Comparison of ENCODE assay signal across 9 mouse cellular contexts in the genomic region with DNA sequence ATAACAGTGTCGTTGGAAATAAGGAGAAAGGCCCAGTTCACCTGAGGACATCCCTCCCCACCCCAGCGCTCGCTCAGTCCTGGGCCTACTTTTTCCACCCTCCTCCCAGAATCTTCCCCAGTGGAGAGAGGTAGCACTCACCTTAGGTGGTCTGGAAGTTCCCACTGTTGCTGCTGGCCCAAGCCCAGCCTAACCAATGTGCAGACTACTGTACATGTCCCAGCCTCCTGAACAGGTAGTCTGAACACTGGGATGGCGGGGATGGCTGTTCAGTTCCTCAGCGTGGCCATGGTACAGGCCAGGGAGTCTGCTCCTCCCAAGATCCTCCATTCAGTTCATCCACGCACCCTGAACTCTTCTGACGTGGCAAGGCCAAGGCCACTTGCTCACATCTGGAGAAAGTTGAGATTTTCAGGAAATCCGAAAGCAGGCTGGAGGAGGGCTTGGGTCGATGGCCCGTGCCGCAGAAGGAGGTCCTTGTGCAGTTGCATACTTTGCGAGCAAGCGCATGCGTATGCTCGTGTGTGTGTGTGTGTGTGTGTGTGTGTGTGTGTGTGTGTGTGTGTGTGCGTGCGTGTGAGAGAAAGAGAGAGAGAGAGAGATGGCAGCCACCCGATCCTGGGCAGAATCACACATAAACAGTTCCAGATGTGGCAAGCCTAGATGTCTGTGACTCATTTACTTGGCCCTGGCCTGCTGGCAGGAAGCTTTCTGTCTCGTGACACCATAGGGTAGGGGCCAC. TPM values are rescaled to one million over a fixed set of nuclear protein-coding genes. Genes with fewer than 3 reads are reported as not detected.
DNase-seq lines count a peak whose midpoint lies in the region; ATAC-seq and TF ChIP-seq lines count a peak whose summit lies in the region.
"Had no signal": no experiment of that assay in that cellular context is flagged by ENCODE, and none has a peak within 500 bp of the region (broad histone marks: within the 10 kb centered on the region; RNA-seq: fewer than 3 reads in every experiment).

No protein-coding gene starts in this region.

- peaks cover 76% of the 10 kb centered on the region for H3K36me3 ChIP-seq in hindbrain, embryonic 10.5 days
- peaks cover 41% of the 10 kb centered on the region for H3K36me3 ChIP-seq in hindbrain, embryonic 14.5 days (replicated peaks; ENCODE audit: control insufficient read depth, insufficient read depth)
- H3K36me3 ChIP-seq in lung, postnatal 0 days (ENCODE audit: insufficient read depth, low read length) = peaks cover 5% of the 10 kb centered on the region
- H3K36me3 ChIP-seq in midbrain, embryonic 11.5 days (ENCODE audit: control insufficient read depth, insufficient read depth, low read length) = peaks cover 3% of the 10 kb centered on the region; the same call in 1 of the 2 replicates

- peak overlapping the region; percentile 70 for H3K27ac ChIP-seq in hindbrain, embryonic 10.5 days
- H3K27ac ChIP-seq in hindbrain, embryonic 14.5 days = no peak overlapping the region
- peak overlapping the region; percentile 57 for H3K27ac ChIP-seq in lung, postnatal 0 days (ENCODE audit: low read length)
- no peak overlapping the region for H3K27ac ChIP-seq in midbrain, embryonic 11.5 days (ENCODE audit: low read depth, low read length)

- TF ChIP-seq EP300 in lung, postnatal 0 days (IDR thresholded peaks at IDR 0.05) = no peak

- no peak overlapping the region for H3K9ac ChIP-seq in hindbrain, embryonic 14.5 days
- no peak overlapping the region for H3K9ac ChIP-seq in lung, postnatal 0 days (replicated peaks; ENCODE audit: low read depth)
- H3K9ac ChIP-seq in midbrain, embryonic 11.5 days (ENCODE audit: low read length) = no peak overlapping the region

- ATAC-seq in hindbrain, embryonic 14.5 days (ENCODE audit: low FRiP score) = no peak
- ATAC-seq in lung, postnatal 0 days = peak; percentile 73
- ATAC-seq in erythroblast, adult 5-6 weeks (replicated peaks; ENCODE audit: low FRiP score, poor library complexity, severe bottlenecking) = no peak
- no peak for ATAC-seq in midbrain, embryonic 11.5 days (ENCODE audit: low FRiP score)

- DNase-seq in hindbrain, embryonic 10.5 days (ENCODE audit: low spot score) = peak; percentile 77
- DNase-seq in hindbrain, embryonic 14.5 days (ENCODE audit: low spot score) = no peak
- peak; percentile 95 for DNase-seq in NIH3T3 (ENCODE audit: low read depth)
- peak; percentile 65 for DNase-seq in gastrocnemius, postnatal 10 days
- peak; percentile 46 for DNase-seq in lung, postnatal 0 days (ENCODE audit: low spot score)
- no peak for DNase-seq in retina, embryonic 14.5 days (ENCODE audit: low spot score)
- DNase-seq in midbrain, embryonic 11.5 days (ENCODE audit: low spot score, missing footprints) = no peak

- no peak overlapping the region for H3K4me2 ChIP-seq in hindbrain, embryonic 14.5 days (replicated peaks)
- H3K4me2 ChIP-seq in lung, postnatal 0 days (replicated peaks; ENCODE audit: low read depth, low read length) = no peak overlapping the region
- H3K4me2 ChIP-seq in midbrain, embryonic 11.5 days = no peak overlapping the region

- H3K4me3 ChIP-seq in hindbrain, embryonic 10.5 days = peak overlapping the region; percentile 23; the same call in 1 of the 2 replicates
- H3K4me3 ChIP-seq in hindbrain, embryonic 14.5 days (replicated peaks; ENCODE audit: low read length) = no peak overlapping the region
- no peak overlapping the region for H3K4me3 ChIP-seq in lung, postnatal 0 days (ENCODE audit: low read depth, low read length)
- no peak overlapping the region for H3K4me3 ChIP-seq in midbrain, embryonic 11.5 days (ENCODE audit: low read depth, low read length)

- peaks cover 6% of the 10 kb centered on the region; the same call in 1 of the 2 replicates for H3K4me1 ChIP-seq in hindbrain, embryonic 10.5 days (replicated peaks)
- no peaks in the 10 kb centered on the region for H3K4me1 ChIP-seq in hindbrain, embryonic 14.5 days (replicated peaks; ENCODE audit: control insufficient read depth, insufficient read depth, low read length)
- H3K4me1 ChIP-seq in lung, postnatal 0 days (ENCODE audit: insufficient read depth, low read depth, low read length) = no peaks in the 10 kb centered on the region
- no peaks in the 10 kb centered on the region for H3K4me1 ChIP-seq in midbrain, embryonic 11.5 days (ENCODE audit: control insufficient read depth, insufficient read depth, low read length)

- 71% methylated on average over 19 of the region's 19 CpGs for WGBS in hindbrain, embryonic 10.5 days
- 88% methylated on average over 17 of the region's 19 CpGs for WGBS in hindbrain, embryonic 14.5 days
- WGBS in lung, postnatal 0 days = 77% methylated on average over 17 of the region's 19 CpGs
- WGBS in midbrain, embryonic 11.5 days = 87% methylated on average over 18 of the region's 19 CpGs

- no peaks in the 10 kb centered on the region for H3K27me3 ChIP-seq in hindbrain, embryonic 10.5 days (ENCODE audit: insufficient read depth, poor library complexity, severe bottlenecking)
- H3K27me3 ChIP-seq in hindbrain, embryonic 14.5 days (ENCODE audit: control insufficient read depth, insufficient read depth, low read length) = no peaks in the 10 kb centered on the region
- H3K27me3 ChIP-seq in lung, postnatal 0 days (replicated peaks; ENCODE audit: insufficient read depth, low read length) = no peaks in the 10 kb centered on the region
- no peaks in the 10 kb centered on the region for H3K27me3 ChIP-seq in midbrain, embryonic 11.5 days (ENCODE audit: control insufficient read depth, insufficient read depth, low read length)

- no peak for TF ChIP-seq CTCF in lung, postnatal 0 days (IDR thresholded peaks at IDR 0.05)

- no peaks in the 10 kb centered on the region for H3K9me3 ChIP-seq in hindbrain, embryonic 10.5 days
- no peaks in the 10 kb centered on the region for H3K9me3 ChIP-seq in hindbrain, embryonic 14.5 days (ENCODE audit: control insufficient read depth, low read length)
- no peaks in the 10 kb centered on the region for H3K9me3 ChIP-seq in lung, postnatal 0 days (ENCODE audit: low read length)
- no peaks in the 10 kb centered on the region for H3K9me3 ChIP-seq in midbrain, embryonic 11.5 days (ENCODE audit: control insufficient read depth, low read length)
- H3K9me3 ChIP-seq: G1E had no signal

RNA-seq across cellular contexts. Expression of a gene that starts 13.6 kb away (rescaled TPM):
- polyA plus RNA-seq in hindbrain, embryonic 10.5 days (2016; fragmentation: Nextera tagmentation; extraction: Ambion mirVana) = 103 and 110 TPM in 2 replicates
- polyA plus RNA-seq in hindbrain, embryonic 14.5 days (2014; fragmentation: Nextera tagmentation; extraction: Ambion mirVana) = 46.3 and 51.1 TPM in 2 replicates
- 10 to 100 TPM; 29.5 to 31.8 TPM for total RNA-seq in gastrocnemius, postnatal 10 days (2021)
- polyA plus RNA-seq in lung, postnatal 0 days (2015; fragmentation: Nextera tagmentation; extraction: Ambion mirVana) = 60.8 and 71.3 TPM in 2 replicates
- total RNA-seq in erythroblast, adult 5-6 weeks (2015; ENCODE audit: low replicate concordance) = 2.1 and 3.6 TPM in 2 replicates
- total RNA-seq in erythroblast, adult 5-6 weeks (2017; ENCODE audit: low replicate concordance) = 0.85 and 5.9 TPM in 2 replicates
- 64.5 and 68.0 TPM in 2 replicates for polyA plus RNA-seq in midbrain, embryonic 11.5 days (2014; fragmentation: Nextera tagmentation; extraction: Ambion mirVana)

RNA-seq across cellular contexts. Expression of a gene that starts 29.5 kb away (rescaled TPM):
- polyA plus RNA-seq in hindbrain, embryonic 10.5 days (2016; fragmentation: Nextera tagmentation; extraction: Ambion mirVana) = 4.9 and 5.8 TPM in 2 replicates
- polyA plus RNA-seq in hindbrain, embryonic 14.5 days (2014; fragmentation: Nextera tagmentation; extraction: Ambion mirVana) = 0.99 and 2.0 TPM in 2 replicates
- total RNA-seq in gastrocnemius, postnatal 10 days (2021) = 1 to 10 TPM; 1.4 to 2.5 TPM
- polyA plus RNA-seq in lung, postnatal 0 days (2015; fragmentation: Nextera tagmentation; extraction: Ambion mirVana) = 5.2 and 5.5 TPM in 2 replicates
- 37.3 and 39.5 TPM in 2 replicates for total RNA-seq in erythroblast, adult 5-6 weeks (2015; ENCODE audit: low replicate concordance)
- total RNA-seq in erythroblast, adult 5-6 weeks (2017; ENCODE audit: low replicate concordance) = 39.3 and 42.3 TPM in 2 replicates
- polyA plus RNA-seq in midbrain, embryonic 11.5 days (2014; fragmentation: Nextera tagmentation; extraction: Ambion mirVana) = 2.9 and 3.2 TPM in 2 replicates

RNA-seq across cellular contexts. Expression of a gene that starts 50.2 kb away (rescaled TPM):
- polyA plus RNA-seq in hindbrain, embryonic 10.5 days (2016; fragmentation: Nextera tagmentation; extraction: Ambion mirVana) = 66.3 and 71.9 TPM in 2 replicates
- polyA plus RNA-seq in hindbrain, embryonic 14.5 days (2014; fragmentation: Nextera tagmentation; extraction: Ambion mirVana) = 37.0 and 41.3 TPM in 2 replicates
- total RNA-seq in gastrocnemius, postnatal 10 days (2021) = 10 to 100 TPM; 81.0 to 95.2 TPM
- polyA plus RNA-seq in lung, postnatal 0 days (2015; fragmentation: Nextera tagmentation; extraction: Ambion mirVana) = 10.8 and 12.2 TPM in 2 replicates
- total RNA-seq in erythroblast, adult 5-6 weeks (2015; ENCODE audit: low replicate concordance) = 35.7 and 90.5 TPM in 2 replicates
- total RNA-seq in erythroblast, adult 5-6 weeks (2017; ENCODE audit: low replicate concordance) = 51.5 and 54.9 TPM in 2 replicates
- polyA plus RNA-seq in midbrain, embryonic 11.5 days (2014; fragmentation: Nextera tagmentation; extraction: Ambion mirVana) = 53.4 and 63.1 TPM in 2 replicates

Comparison
In these comparisons a context has a peak if more than half of its experiments do, and no peak if none do; other contexts are left out.
1. DNase-seq: peak in hindbrain, embryonic 10.5 days (single experiment), NIH3T3 (single experiment), gastrocnemius, postnatal 10 days (single experiment) and lung, postnatal 0 days (single experiment); none in hindbrain, embryonic 14.5 days (single experiment), retina, embryonic 14.5 days (single experiment) and midbrain, embryonic 11.5 days (single experiment).
2. H3K27ac ChIP-seq: peak in hindbrain, embryonic 10.5 days (single experiment) and lung, postnatal 0 days (single experiment); none in hindbrain, embryonic 14.5 days (single experiment) and midbrain, embryonic 11.5 days (single experiment).